Mouse (Mus musculus) neural tube, embryonic 14.5 days (tissue): ENCODE data around the gene Fam110a. TPM values are rescaled to one million over a fixed set of nuclear protein-coding genes. Genes with fewer than 3 reads are reported as not detected.
A peak's percentile ranks its signal among the peaks of the same experiment; 100 is the strongest.

Experiments used
- ATAC-seq: fragments of 200-750 bp; cut with Nextera tagmentation; 2 replicates; pipeline ENCODE4 v1.8.0; 2017; ENCODE audit warnings: low read depth, mild to moderate bottlenecking, moderate TSS enrichment, moderate library complexity
- H3K27ac ChIP-seq: fragments of 300-500 bp; sonication (generic); 2 replicates; pipeline ENCODE4 v1.5.1; 2014; ENCODE audit warnings: low read depth, mild to moderate bottlenecking, control low read depth, low read length, moderate library complexity, mixed read lengths
- H3K27me3 ChIP-seq: fragments of 300-500 bp; sonication (generic); 2 replicates; pipeline ENCODE4 v1.6.1; 2014; ENCODE audit warnings: low read length; ENCODE audit not compliant: control insufficient read depth, insufficient read depth
- H3K36me3 ChIP-seq: fragments of 300-500 bp; sonication (generic); 2 replicates; pipeline ENCODE4 v1.6.1; 2014; ENCODE audit warnings: low read length, mixed read lengths; ENCODE audit not compliant: control insufficient read depth, insufficient read depth
- H3K4me1 ChIP-seq: fragments of 300-500 bp; sonication (generic); 2 replicates; pipeline ENCODE4 v1.6.1; 2014; ENCODE audit warnings: low read length; ENCODE audit not compliant: control insufficient read depth, insufficient read depth
- H3K4me2 ChIP-seq: fragments of 300-500 bp; sonication (generic); 2 replicates; pipeline ENCODE4 v1.6.1; 2014; ENCODE audit warnings: mild to moderate bottlenecking, low read depth, low read length, control low read depth
- H3K4me3 ChIP-seq: fragments of 300-500 bp; sonication (generic); 2 replicates; pipeline ENCODE4 v1.5.1; 2014; ENCODE audit warnings: low read depth, low read length, control low read depth, mixed read lengths
- H3K9ac ChIP-seq: fragments of 300-500 bp; sonication (generic); replicated peaks from 2 replicates; pipeline ENCODE4 v1.6.1; 2014; ENCODE audit warnings: low read depth, mild to moderate bottlenecking, control low read depth, low read length, mixed read lengths
- H3K9me3 ChIP-seq: fragments of 300-500 bp; sonication (generic); 2 replicates; pipeline ENCODE4 v1.6.1; 2016; ENCODE audit warnings: low read length; ENCODE audit not compliant: control insufficient read depth
- WGBS: fragments of 180-500 bp; shearing (Covaris S2); extraction: QIAGEN DNeasy Blood & Tissue Kit; methylation state at CpG from one replicate; pipeline ENCODE4 v1.1.7; 2014; 5-methylcytosine and 5-hydroxymethylcytosine counted together
- polyA plus RNA-seq: library from polyadenylated mRNA; unstranded; fragments of >200 nt; fragmentation: Nextera tagmentation; extraction: Ambion mirVana; gene quantifications from 2 replicates; pipeline ENCODE4 v1.2.1, GENCODE M21; 2014

Gene Fam110a
- polyA plus RNA-seq, 1 experiment from 2014 or later = 36.6 TPM

DNA sequence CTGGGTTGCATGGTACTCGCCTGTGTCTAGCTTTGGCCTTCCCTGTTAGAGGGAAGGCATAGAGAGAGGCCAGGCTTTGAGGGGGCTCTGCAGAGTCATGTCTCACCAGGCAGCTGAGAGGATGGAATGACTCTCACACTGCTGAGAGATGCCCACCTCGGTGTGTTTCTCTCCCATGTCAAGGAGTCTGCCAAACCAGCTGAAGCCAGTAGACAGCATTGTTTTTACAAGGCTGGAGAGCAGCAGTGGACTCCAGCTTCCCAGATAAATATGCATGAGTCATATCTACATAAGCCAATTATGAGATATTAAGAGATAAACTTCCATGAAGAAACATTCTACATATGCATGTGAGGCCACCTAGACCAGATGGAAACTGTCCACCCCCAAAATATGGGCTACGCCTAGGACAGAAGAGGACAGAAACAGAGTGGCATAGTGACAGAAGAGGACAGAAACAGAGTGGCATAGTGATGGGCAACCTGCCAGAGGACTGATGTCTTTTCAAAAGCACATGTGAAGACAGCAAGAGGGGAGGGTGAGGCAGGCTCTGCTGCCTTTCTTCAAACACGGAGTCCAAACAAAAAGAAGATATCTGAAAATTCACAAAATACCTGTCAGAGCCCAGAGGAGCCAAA, 23.4 kb downstream of the Fam110a start:
- no peak for ATAC-seq
- 78% methylated on average over 4 of the region's 4 CpGs for WGBS
- H3K4me3 ChIP-seq = no peak overlapping the region

DNA sequence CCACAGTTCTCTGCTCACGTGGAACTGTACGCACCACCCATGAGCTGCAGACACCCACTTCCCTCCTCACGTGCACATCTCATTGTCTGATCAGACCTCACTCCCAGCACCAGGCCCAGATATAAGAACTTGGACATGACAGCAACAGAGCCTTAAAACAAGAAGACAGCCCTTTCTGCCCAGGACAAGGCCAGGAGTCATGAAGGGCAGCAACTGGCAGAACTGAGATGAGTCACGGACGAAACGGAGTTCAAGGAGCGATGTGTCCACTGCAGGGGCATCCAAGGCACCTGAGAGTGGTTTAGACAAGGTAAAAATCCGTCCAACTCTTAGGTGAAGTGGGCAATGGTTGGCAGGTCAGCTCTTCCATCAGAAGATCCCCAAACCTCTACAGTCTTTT, 26.4 kb downstream of the Fam110a start:
- no peak overlapping the region for H3K4me2 ChIP-seq
- H3K27me3 ChIP-seq = no peaks in the 10 kb centered on the region
- WGBS = 88% methylated on average over 8 of the region's 8 CpGs
- no peak overlapping the region for H3K9ac ChIP-seq
- no peaks in the 10 kb centered on the region for H3K4me1 ChIP-seq
- H3K27ac ChIP-seq = no peak overlapping the region
- H3K9me3 ChIP-seq = no peaks in the 10 kb centered on the region
- ATAC-seq = no peak
- no peak overlapping the region for H3K4me3 ChIP-seq
- H3K36me3 ChIP-seq = no peaks in the 10 kb centered on the region

More for the DNA sequence above, 23.4 kb downstream of the Fam110a start:
- H3K4me1 ChIP-seq = no peaks in the 10 kb centered on the region
- H3K36me3 ChIP-seq = no peaks in the 10 kb centered on the region
- no peak overlapping the region for H3K27ac ChIP-seq
- H3K9ac ChIP-seq = no peak overlapping the region
- no peaks in the 10 kb centered on the region for H3K27me3 ChIP-seq
- H3K9me3 ChIP-seq = no peaks in the 10 kb centered on the region
- H3K4me2 ChIP-seq = no peak overlapping the region

DNA sequence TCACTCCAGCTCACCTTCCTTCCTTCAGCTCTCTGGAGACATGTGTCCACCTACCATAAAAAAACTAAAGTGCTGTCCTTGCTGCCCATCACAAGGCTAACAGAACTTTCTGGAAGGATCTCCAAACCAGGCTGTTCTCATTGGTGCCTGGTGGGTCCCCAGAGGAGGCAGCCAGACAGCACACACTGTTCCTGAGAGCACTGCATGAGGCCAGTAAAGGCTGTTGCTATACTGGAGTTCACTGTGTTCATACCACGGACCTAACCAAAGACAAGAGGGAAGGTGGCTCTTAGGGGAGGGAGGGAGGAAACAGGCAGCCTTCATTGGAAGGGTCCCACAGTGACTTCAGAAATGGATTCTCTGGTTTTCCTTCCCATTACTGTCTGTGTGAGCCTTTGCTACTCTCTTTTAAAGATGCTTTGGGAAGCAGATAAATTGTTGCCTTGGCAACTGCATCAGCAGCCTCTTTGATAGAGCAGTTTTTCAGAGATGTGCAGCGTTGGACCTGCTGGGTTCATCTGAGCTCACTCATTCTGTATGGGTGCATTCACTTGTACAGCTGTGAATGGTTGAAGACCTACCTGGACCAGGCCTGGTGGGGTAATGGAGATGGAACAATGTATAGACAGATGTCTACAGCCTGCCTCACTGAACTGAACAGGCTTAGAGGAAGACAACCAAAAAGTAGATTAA, 30.8 kb downstream of the Fam110a start:
- no peaks in the 10 kb centered on the region for H3K4me1 ChIP-seq
- H3K36me3 ChIP-seq = no peaks in the 10 kb centered on the region
- H3K27me3 ChIP-seq = no peaks in the 10 kb centered on the region
- H3K27ac ChIP-seq = no peak overlapping the region
- no peak overlapping the region for H3K4me3 ChIP-seq
- ATAC-seq = peak; percentile 49; the same call in 1 of the 2 replicates
- H3K4me2 ChIP-seq = no peak overlapping the region
- H3K9me3 ChIP-seq = no peaks in the 10 kb centered on the region
- WGBS = 48% methylated on average over 2 of the region's 2 CpGs
- H3K9ac ChIP-seq = no peak overlapping the region

DNA sequence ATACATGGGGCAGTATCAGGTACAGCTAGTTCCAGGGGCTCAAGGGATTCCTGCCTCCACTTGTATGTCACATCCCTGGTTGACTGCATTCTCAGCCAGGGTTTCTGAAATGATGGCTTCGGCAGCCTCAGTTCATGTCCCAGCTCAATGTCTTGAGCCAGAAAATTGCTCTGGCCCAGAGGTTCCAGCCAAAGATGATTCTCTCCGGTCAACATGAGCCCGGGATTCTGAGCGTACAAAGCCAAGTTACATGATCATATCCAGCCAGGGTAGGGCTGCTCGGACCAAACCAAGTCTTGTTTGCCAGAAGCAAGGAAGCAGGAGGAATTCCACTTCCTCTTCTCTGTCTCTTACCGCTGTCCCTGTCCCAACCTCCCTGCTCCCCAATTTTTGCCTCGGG, 31.7 kb downstream of the Fam110a start:
- Histone ChIP-seq H3K36me3 (no peaks in the 10 kb centered on the region), H3K4me1 (no peaks in the 10 kb centered on the region), H3K27me3 (no peaks in the 10 kb centered on the region), H3K27ac (no peak overlapping the region), H3K9me3 (no peaks in the 10 kb centered on the region), H3K4me3 (no peak overlapping the region), H3K9ac (no peak overlapping the region), H3K4me2 (no peak overlapping the region)
- ATAC-seq = no peak
- WGBS = 89% methylated on average over 7 of the region's 7 CpGs

DNA sequence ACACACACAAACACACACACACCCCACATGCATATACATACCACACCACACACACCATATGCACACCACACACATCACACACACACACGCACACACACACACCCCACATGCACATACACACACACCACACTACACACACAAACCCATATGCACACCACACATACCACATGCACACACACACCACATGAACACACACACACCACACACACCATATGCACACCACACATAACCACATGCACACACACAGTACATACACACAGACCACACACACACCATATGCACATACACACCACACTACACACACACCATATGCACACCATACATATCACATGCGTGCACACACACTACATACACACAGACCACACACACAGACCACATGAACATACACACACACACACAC, 32.4 kb downstream of the Fam110a start:
- Histone ChIP-seq H3K9me3 (no peaks in the 10 kb centered on the region), H3K4me2 (no peak overlapping the region), H3K4me1 (no peaks in the 10 kb centered on the region), H3K9ac (no peak overlapping the region), H3K36me3 (no peaks in the 10 kb centered on the region), H3K4me3 (no peak overlapping the region), H3K27ac (no peak overlapping the region), H3K27me3 (no peaks in the 10 kb centered on the region)
- ATAC-seq = no peak
- WGBS = 98% methylated on average over 2 of the region's 2 CpGs

DNA sequence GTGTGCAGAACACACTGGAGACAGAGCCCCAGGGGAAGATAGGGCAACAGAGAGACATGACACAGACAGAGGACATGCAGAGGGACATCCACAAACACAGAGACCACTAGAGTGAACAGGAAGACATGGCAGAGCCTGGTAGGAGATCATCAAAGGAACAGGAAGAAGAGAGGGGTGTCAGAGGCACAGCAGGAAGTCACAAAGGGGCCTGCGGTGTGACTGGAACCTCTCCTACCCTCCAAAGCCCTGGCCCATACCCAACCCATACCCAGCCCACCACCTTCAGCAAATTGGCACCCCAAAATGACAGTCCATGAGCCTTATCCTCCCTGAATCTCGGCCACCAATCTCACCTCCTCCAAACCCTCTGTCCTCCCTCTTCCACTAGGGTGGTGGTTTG, 35.9 kb downstream of the Fam110a start:
- Histone ChIP-seq H3K4me2 (no peak overlapping the region), H3K4me3 (no peak overlapping the region), H3K9me3 (no peaks in the 10 kb centered on the region), H3K27me3 (no peaks in the 10 kb centered on the region), H3K36me3 (no peaks in the 10 kb centered on the region), H3K9ac (no peak overlapping the region), H3K4me1 (no peaks in the 10 kb centered on the region), H3K27ac (no peak overlapping the region)
- 66% methylated on average over 2 of the region's 2 CpGs for WGBS
- ATAC-seq = no peak

DNA sequence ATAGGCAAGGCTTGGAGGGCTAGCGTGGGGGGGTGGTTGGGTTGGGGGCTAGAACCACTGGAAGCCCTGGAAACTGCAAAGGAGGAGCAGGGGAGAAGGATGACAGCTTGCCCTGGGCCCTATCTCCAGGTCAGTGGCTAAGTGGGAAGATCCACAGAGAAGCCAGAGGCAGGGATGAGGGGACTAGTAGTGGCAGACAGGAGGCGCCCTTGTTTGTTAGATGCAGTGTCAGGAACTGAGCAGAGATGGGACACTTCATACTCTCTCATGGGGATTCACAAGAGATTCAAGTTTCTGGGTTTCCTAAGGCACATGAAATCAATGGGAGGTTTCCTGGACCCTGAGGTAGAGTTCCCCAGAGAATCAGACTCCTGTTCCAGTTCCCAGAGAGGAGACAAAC, 38.8 kb downstream of the Fam110a start:
- no peak overlapping the region for H3K4me2 ChIP-seq
- WGBS = 34% methylated on average over 2 of the region's 2 CpGs
- no peak overlapping the region for H3K9ac ChIP-seq
- 0 out of 2 replicates have a peak, but pooled peaks cover 3% of the 10 kb centered on the region for H3K4me1 ChIP-seq
- no peaks in the 10 kb centered on the region for H3K27me3 ChIP-seq
- H3K4me3 ChIP-seq = no peak overlapping the region
- no peaks in the 10 kb centered on the region for H3K9me3 ChIP-seq
- H3K27ac ChIP-seq = no peak overlapping the region
- ATAC-seq = no peak
- H3K36me3 ChIP-seq = no peaks in the 10 kb centered on the region

DNA sequence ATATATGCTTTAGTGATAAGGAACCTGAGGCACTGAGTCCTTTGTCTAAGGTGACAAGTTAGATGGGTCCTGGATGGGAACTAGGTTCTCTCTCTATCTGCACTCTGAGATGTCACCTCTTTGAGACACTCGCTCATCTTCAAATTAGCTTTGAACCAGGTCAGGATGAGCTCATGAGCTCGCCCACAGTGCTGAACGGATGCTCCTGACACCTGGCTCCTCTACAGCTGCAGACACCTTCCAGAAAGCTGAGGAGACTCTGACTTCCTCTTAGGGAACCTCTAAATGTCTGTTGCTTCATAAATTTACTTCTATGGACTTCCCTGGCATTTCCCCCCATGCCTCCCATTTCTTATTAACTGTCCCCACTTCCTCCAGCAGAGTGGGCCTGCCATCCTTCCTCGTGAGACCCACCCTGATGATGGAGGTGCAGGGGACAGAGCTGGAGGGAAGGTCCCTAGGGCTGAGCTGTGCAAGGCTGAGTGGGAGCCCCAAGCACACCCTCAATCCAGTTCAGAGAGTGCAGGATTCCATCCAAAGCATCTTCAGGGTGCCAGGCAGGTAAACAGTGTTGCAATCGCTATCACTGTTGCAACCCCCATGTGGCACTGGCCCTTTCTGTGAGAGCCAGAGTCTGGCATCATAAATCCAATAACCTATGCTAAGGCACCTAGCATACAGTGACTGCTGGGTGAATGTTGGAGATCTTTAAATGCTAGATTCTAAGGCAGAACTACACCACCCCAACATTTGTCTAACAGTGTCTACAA, 40.2 kb downstream of the Fam110a start:
- H3K4me1 ChIP-seq = 0 out of 2 replicates have a peak, but pooled peaks cover 3% of the 10 kb centered on the region
- 90% methylated on average over 5 of the region's 5 CpGs for WGBS

DNA sequence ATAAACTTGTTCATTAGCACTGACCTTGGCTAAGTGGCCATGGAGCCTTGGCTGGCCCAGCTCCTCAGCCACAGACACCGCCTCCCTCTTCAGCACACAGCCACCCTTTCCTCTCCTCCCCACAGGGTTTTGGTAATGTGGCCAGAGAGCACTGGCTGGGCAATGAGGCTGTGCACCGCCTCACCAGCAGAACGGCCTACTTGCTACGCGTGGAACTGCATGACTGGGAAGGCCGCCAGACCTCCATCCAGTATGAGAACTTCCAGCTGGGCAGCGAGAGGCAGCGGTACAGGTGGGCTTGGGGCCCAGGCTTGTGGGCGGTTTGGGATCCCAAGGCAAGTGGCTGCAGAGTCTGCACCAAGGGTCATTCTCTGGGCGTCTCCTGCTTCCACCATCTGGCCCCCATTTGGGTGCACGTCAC, 41.2 kb downstream of the Fam110a start:
- H3K4me2 ChIP-seq = no peak overlapping the region
- no peak overlapping the region for H3K9ac ChIP-seq
- H3K4me1 ChIP-seq = 0 out of 2 replicates have a peak, but pooled peaks cover 3% of the 10 kb centered on the region
- no peaks in the 10 kb centered on the region for H3K9me3 ChIP-seq
- WGBS = 69% methylated on average over 11 of the region's 11 CpGs
- no peak overlapping the region for H3K27ac ChIP-seq
- H3K4me3 ChIP-seq = no peak overlapping the region
- ATAC-seq = 0 out of 2 replicates have a peak, but pooled peaks have one; percentile 24
- H3K27me3 ChIP-seq = no peaks in the 10 kb centered on the region
- no peaks in the 10 kb centered on the region for H3K36me3 ChIP-seq

More for the DNA sequence above, 40.2 kb downstream of the Fam110a start:
- H3K9me3 ChIP-seq = no peaks in the 10 kb centered on the region
- no peak overlapping the region for H3K9ac ChIP-seq
- ATAC-seq = no peak
- no peaks in the 10 kb centered on the region for H3K36me3 ChIP-seq
- H3K4me3 ChIP-seq = no peak overlapping the region
- no peak overlapping the region for H3K4me2 ChIP-seq
- H3K27me3 ChIP-seq = no peaks in the 10 kb centered on the region
- H3K27ac ChIP-seq = no peak overlapping the region
